Mouse (Mus musculus) heart, embryonic 15.5 days (tissue): ENCODE measurements around the gene Elp4. TPM values are rescaled to one million over a fixed set of nuclear protein-coding genes. Genes with fewer than 3 reads are reported as not detected.
A peak's percentile ranks its signal among the peaks of the same experiment; 100 is the strongest.

Experiments
- ATAC-seq: fragments of 200-750 bp; cut with Nextera tagmentation; replicated peaks from 2 replicates; pipeline ENCODE4 v1.8.0; 2017; ENCODE audit warnings: low read depth, moderate TSS enrichment; ENCODE audit not compliant: insufficient number of reproducible peaks, insufficient read depth, low FRiP score
- H3K27ac ChIP-seq: fragments of 300-500 bp; sonication (generic); 2 replicates; pipeline ENCODE4 v1.5.1; 2015; ENCODE audit warnings: mild to moderate bottlenecking, inconsistent platforms
- H3K27me3 ChIP-seq: fragments of 300-500 bp; sonication (generic); 2 replicates; pipeline ENCODE4 v1.6.1; 2015; ENCODE audit warnings: inconsistent platforms
- H3K36me3 ChIP-seq: fragments of 300-500 bp; sonication (generic); 2 replicates; pipeline ENCODE4 v1.6.1; 2015; ENCODE audit warnings: mild to moderate bottlenecking, inconsistent platforms
- H3K4me1 ChIP-seq: fragments of 300-500 bp; sonication (generic); replicated peaks from 2 replicates; pipeline ENCODE4 v1.6.1; 2015; ENCODE audit warnings: inconsistent platforms
- H3K4me2 ChIP-seq: fragments of 300-500 bp; sonication (generic); 2 replicates; pipeline ENCODE4 v1.6.1; 2015; ENCODE audit warnings: inconsistent platforms, mild to moderate bottlenecking, moderate library complexity
- H3K4me3 ChIP-seq: fragments of 300-500 bp; sonication (generic); 2 replicates; pipeline ENCODE4 v1.5.1; 2015; ENCODE audit warnings: mild to moderate bottlenecking, inconsistent platforms
- H3K9ac ChIP-seq: fragments of 300-500 bp; sonication (generic); 2 replicates; pipeline ENCODE4 v1.6.1; 2015; ENCODE audit warnings: mild to moderate bottlenecking, inconsistent platforms
- H3K9me3 ChIP-seq: fragments of 300-500 bp; sonication (generic); replicated peaks from 2 replicates; pipeline ENCODE4 v1.6.1; 2016; ENCODE audit warnings: inconsistent platforms
- WGBS: fragments of 180-500 bp; shearing (Covaris S2); methylation state at CpG from one replicate; pipeline ENCODE4 v1.1.7; 2015; ENCODE audit warnings: mixed read lengths; 5-methylcytosine and 5-hydroxymethylcytosine counted together
- polyA plus RNA-seq: library from polyadenylated mRNA; unstranded; fragments of >200 nt; fragmentation: Nextera tagmentation; extraction: Ambion mirVana; gene quantifications from 2 replicates; pipeline ENCODE4 v1.2.1, GENCODE M21; 2015

Gene Elp4
- polyA plus RNA-seq, 1 experiment from 2014 or later, result 19.0 TPM

DNA sequence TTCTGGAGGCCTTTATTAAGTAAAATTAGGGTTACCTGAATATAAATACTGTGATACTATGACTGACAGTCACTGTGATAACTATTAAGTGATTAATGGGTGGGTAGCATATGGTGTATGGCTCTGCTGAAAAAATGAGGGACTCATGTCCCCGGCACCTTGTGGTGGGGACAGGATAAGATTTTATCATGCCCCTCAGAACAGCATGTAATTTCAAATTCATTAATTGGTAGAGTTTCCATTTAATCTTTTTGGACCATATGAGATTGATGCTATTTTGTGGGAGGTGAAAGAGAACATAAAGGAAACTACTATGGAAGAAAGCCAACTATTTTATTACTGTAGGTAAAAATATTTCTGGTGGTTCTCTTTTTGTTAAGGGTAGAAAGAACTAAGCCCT is 31.0 kb downstream of the Elp4 start:
- H3K27me3 ChIP-seq, result no peaks in the 10 kb centered on the region
- 87% methylated on average over 1 of the region's 1 CpGs for WGBS
- H3K4me2 ChIP-seq, result no peak overlapping the region
- H3K9ac ChIP-seq, result no peak overlapping the region
- no peak overlapping the region for H3K27ac ChIP-seq
- ATAC-seq, result no peak
- no peaks in the 10 kb centered on the region; the same call in 1 of the 2 replicates for H3K36me3 ChIP-seq
- no peaks in the 10 kb centered on the region for H3K9me3 ChIP-seq
- no peak overlapping the region for H3K4me3 ChIP-seq
- H3K4me1 ChIP-seq, result no peaks in the 10 kb centered on the region

- H3K9me3 ChIP-seq, result no peaks in the 10 kb centered on the region
- H3K4me2 ChIP-seq, result no peak overlapping the region
- H3K27ac ChIP-seq, result no peak overlapping the region
- no peaks in the 10 kb centered on the region for H3K36me3 ChIP-seq
- 58% methylated on average over 2 of the region's 2 CpGs for WGBS
- no peaks in the 10 kb centered on the region for H3K4me1 ChIP-seq
- H3K27me3 ChIP-seq, result no peaks in the 10 kb centered on the region
- H3K9ac ChIP-seq, result no peak overlapping the region
- no peak for ATAC-seq
- no peak overlapping the region for H3K4me3 ChIP-seq
Observed at GRCm38 (mm10) chr2:105854740-105855139, 49.6 kb downstream of the Elp4 start.

DNA sequence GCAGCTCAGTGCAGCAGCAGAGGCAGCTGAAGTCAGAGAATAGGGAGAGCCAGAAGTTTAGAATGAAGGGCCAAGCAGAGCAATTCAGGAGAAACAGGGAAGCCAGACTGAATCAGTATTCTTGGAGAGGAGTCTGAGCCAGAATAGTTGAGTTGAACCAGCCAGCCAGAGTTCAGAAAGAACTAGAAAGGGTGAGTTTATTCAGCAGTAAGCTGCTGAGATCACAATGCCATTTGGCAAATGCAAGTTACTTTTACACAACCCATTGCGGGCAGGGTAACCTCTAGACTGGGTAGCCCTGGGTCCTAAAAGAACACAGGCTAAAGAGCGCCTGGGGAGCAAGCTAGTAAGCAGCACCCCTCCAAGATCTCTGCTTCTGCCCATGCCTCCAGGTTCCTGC is 51.4 kb downstream of the Elp4 start:
- no peaks in the 10 kb centered on the region for H3K27me3 ChIP-seq
- ATAC-seq, result no peak
- no peaks in the 10 kb centered on the region for H3K4me1 ChIP-seq
- H3K9me3 ChIP-seq, result no peaks in the 10 kb centered on the region
- no peak overlapping the region for H3K27ac ChIP-seq
- H3K9ac ChIP-seq, result no peak overlapping the region
- 90% methylated on average over 2 of the region's 2 CpGs for WGBS
- H3K36me3 ChIP-seq, result no peaks in the 10 kb centered on the region
- no peak overlapping the region for H3K4me3 ChIP-seq
- H3K4me2 ChIP-seq, result no peak overlapping the region

GRCm38 (mm10) chr2:105851714-105852293 is 52.6 kb downstream of the Elp4 start:
- ATAC-seq, result no peak
- no peak overlapping the region for H3K27ac ChIP-seq

GRCm38 (mm10) chr2:105843151-105843550 is 61.2 kb downstream of the Elp4 start:
- no peaks in the 10 kb centered on the region for H3K9me3 ChIP-seq
- no peak overlapping the region for H3K4me2 ChIP-seq
- no peak overlapping the region for H3K4me3 ChIP-seq
- no peak overlapping the region for H3K9ac ChIP-seq
- no peak overlapping the region for H3K27ac ChIP-seq
- H3K27me3 ChIP-seq, result no peaks in the 10 kb centered on the region
- ATAC-seq, result no peak
- WGBS, result 78% methylated on average over 5 of the region's 5 CpGs
- 0 out of 2 replicates have a peak, but pooled peaks cover 4% of the 10 kb centered on the region for H3K36me3 ChIP-seq
- no peaks in the 10 kb centered on the region for H3K4me1 ChIP-seq

More at GRCm38 (mm10) chr2:105851714-105852293, 52.6 kb downstream of the Elp4 start:
- no peaks in the 10 kb centered on the region for H3K9me3 ChIP-seq
- H3K4me1 ChIP-seq, result no peaks in the 10 kb centered on the region
- no peak overlapping the region for H3K4me3 ChIP-seq
- H3K9ac ChIP-seq, result no peak overlapping the region
- no peaks in the 10 kb centered on the region for H3K27me3 ChIP-seq
- H3K4me2 ChIP-seq, result no peak overlapping the region
- H3K36me3 ChIP-seq, result no peaks in the 10 kb centered on the region

GRCm38 (mm10) chr2:105817965-105818364 is 86.4 kb downstream of the Elp4 start:
- no peak for ATAC-seq

GRCm38 (mm10) chr2:105815170-105815569 is 89.2 kb downstream of the Elp4 start:
- Histone ChIP-seq H3K27me3 (no peaks in the 10 kb centered on the region), H3K9me3 (no peaks in the 10 kb centered on the region), H3K4me1 (no peaks in the 10 kb centered on the region), H3K4me3 (no peak overlapping the region), H3K36me3 (no peaks in the 10 kb centered on the region), H3K4me2 (no peak overlapping the region), H3K27ac (no peak overlapping the region), H3K9ac (no peak overlapping the region)
- WGBS, result 70% methylated on average over 3 of the region's 3 CpGs
- ATAC-seq, result peak; percentile 60; the same call in 1 of the 2 replicates

More at GRCm38 (mm10) chr2:105817965-105818364, 86.4 kb downstream of the Elp4 start:
- Histone ChIP-seq H3K4me3 (no peak overlapping the region), H3K9ac (no peak overlapping the region), H3K36me3 (no peaks in the 10 kb centered on the region), H3K4me1 (no peaks in the 10 kb centered on the region), H3K9me3 (no peaks in the 10 kb centered on the region), H3K27ac (no peak overlapping the region), H3K27me3 (no peaks in the 10 kb centered on the region), H3K4me2 (no peak overlapping the region)
- 78% methylated on average over 1 of the region's 1 CpGs for WGBS

GRCm38 (mm10) chr2:105813041-105813440 is 91.3 kb downstream of the Elp4 start:
- Histone ChIP-seq H3K27me3 (no peaks in the 10 kb centered on the region), H3K9ac (no peak overlapping the region), H3K4me2 (no peak overlapping the region), H3K36me3 (no peaks in the 10 kb centered on the region), H3K4me1 (no peaks in the 10 kb centered on the region), H3K27ac (no peak overlapping the region), H3K9me3 (no peaks in the 10 kb centered on the region), H3K4me3 (no peak overlapping the region)
- no peak for ATAC-seq
- 70% methylated on average over 3 of the region's 3 CpGs for WGBS

DNA sequence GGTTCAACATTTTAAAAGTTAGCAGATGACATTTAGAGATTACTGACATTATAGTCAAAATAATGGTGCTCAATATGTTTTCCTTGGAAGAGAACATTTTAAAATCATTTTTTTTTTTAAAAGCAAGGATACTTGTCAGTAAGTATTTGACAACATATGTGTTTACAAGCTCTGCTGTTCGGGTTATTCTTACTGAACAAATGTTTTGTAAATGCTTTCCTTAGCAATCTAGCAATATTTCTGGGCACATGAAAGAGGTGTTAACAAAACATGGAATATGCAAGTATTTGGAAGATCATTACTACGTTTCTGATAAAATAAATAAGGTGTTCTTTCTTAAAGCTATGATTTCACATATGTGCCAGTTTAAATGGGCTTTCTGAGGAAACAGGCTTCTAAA is 94.1 kb downstream of the Elp4 start:
- Histone ChIP-seq H3K4me3 (no peak overlapping the region), H3K4me1 (no peaks in the 10 kb centered on the region), H3K4me2 (no peak overlapping the region), H3K36me3 (no peaks in the 10 kb centered on the region), H3K27me3 (no peaks in the 10 kb centered on the region), H3K9me3 (no peaks in the 10 kb centered on the region), H3K9ac (no peak overlapping the region), H3K27ac (no peak overlapping the region)
- 77% methylated on average over 2 of the region's 2 CpGs for WGBS
- no peak for ATAC-seq

DNA sequence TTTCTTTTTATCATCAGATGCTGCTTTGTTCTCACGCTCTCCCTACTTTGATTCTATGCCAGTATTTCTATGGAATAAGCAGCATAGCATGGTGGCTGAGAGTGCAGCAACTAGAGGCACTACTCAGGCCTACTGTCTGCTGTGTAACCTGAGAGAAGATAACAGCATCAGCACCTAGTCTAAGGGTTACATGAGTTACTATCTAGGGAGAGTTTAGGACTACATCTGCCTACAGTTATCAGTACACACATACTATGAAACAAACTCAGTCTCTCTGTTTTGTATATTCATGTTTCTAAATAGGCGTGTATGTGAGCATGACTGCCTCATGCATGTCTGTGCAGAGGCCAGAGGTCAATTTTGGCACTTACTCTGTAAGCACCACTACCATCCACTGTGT is 97.8 kb downstream of the Elp4 start:
- Histone ChIP-seq H3K9me3 (no peaks in the 10 kb centered on the region), H3K36me3 (no peaks in the 10 kb centered on the region), H3K4me1 (no peaks in the 10 kb centered on the region), H3K4me2 (no peak overlapping the region), H3K9ac (no peak overlapping the region), H3K4me3 (no peak overlapping the region), H3K27ac (no peak overlapping the region), H3K27me3 (no peaks in the 10 kb centered on the region)
- ATAC-seq, result no peak
- WGBS, result 84% methylated on average over 2 of the region's 2 CpGs

GRCm38 (mm10) chr2:105806047-105806446 is 98.3 kb downstream of the Elp4 start:
- H3K4me1 ChIP-seq, result no peaks in the 10 kb centered on the region
- H3K9me3 ChIP-seq, result no peaks in the 10 kb centered on the region
- H3K4me2 ChIP-seq, result no peak overlapping the region
- no peak for ATAC-seq
- WGBS, result 60% methylated on average over 4 of the region's 4 CpGs
- H3K36me3 ChIP-seq, result no peaks in the 10 kb centered on the region
- H3K27ac ChIP-seq, result no peak overlapping the region
- H3K9ac ChIP-seq, result no peak overlapping the region
- no peak overlapping the region for H3K4me3 ChIP-seq
- no peaks in the 10 kb centered on the region for H3K27me3 ChIP-seq

GRCm38 (mm10) chr2:105805210-105805609 is 99.2 kb downstream of the Elp4 start:
- Histone ChIP-seq H3K36me3 (no peaks in the 10 kb centered on the region), H3K27ac (no peak overlapping the region), H3K4me3 (no peak overlapping the region), H3K9ac (no peak overlapping the region), H3K27me3 (no peaks in the 10 kb centered on the region), H3K4me2 (no peak overlapping the region), H3K4me1 (no peaks in the 10 kb centered on the region), H3K9me3 (no peaks in the 10 kb centered on the region)
- ATAC-seq, result no peak
